Mouse (Mus musculus) heart, embryonic 14.5 days (tissue): ENCODE measurements around the gene Pold2. TPM values are rescaled to one million over a fixed set of nuclear protein-coding genes. Genes with fewer than 3 reads are reported as not detected.
A peak's percentile ranks its signal among the peaks of the same experiment; 100 is the strongest.

Experiments used
- ATAC-seq: fragments of 200-750 bp; cut with Nextera tagmentation; 2 replicates; pipeline ENCODE4 v1.8.0; 2017; ENCODE audit warnings: low read depth, moderate TSS enrichment; ENCODE audit not compliant: insufficient number of reproducible peaks, insufficient read depth, low FRiP score
- H3K27ac ChIP-seq, 2 experiments: fragments of 200-500 bp in 1 of 2; fragments of 300-500 bp in 1 of 2; sonication (generic) in 1 of 2; replicated peaks in 1 of 2; 2 replicates each; pipeline ENCODE4 v1.5.1; 2012 to 2014; ENCODE audit warnings: low read depth in 2 of 2, low read length in 2 of 2, control low read depth in 1 of 2, mild to moderate bottlenecking in 1 of 2, mixed read lengths in 1 of 2; ENCODE audit not compliant: control insufficient read depth in 1 of 2, insufficient read depth in 1 of 2
- H3K27me3 ChIP-seq: fragments of 300-500 bp; sonication (generic); 2 replicates; pipeline ENCODE4 v1.6.1; 2014; ENCODE audit warnings: mild to moderate bottlenecking, low read length, control low read depth; ENCODE audit not compliant: control insufficient read depth, insufficient read depth
- H3K36me3 ChIP-seq: fragments of 300-500 bp; sonication (generic); 2 replicates; pipeline ENCODE4 v1.6.1; 2014; ENCODE audit warnings: mild to moderate bottlenecking, control low read depth, low read length, mixed read lengths; ENCODE audit not compliant: control insufficient read depth, insufficient read depth
- H3K4me1 ChIP-seq, 2 experiments: fragments of 200-500 bp in 1 of 2; fragments of 300-500 bp in 1 of 2; sonication (generic) in 1 of 2; 2 replicates each; pipeline ENCODE4 v1.6.1; 2012 to 2014; ENCODE audit warnings: low read length in 2 of 2, control low read depth in 1 of 2, mixed read lengths in 1 of 2; ENCODE audit not compliant: control insufficient read depth in 2 of 2, insufficient read depth in 2 of 2
- H3K4me2 ChIP-seq: fragments of 300-500 bp; sonication (generic); 2 replicates; pipeline ENCODE4 v1.6.1; 2014; ENCODE audit warnings: mild to moderate bottlenecking, low read length
- H3K4me3 ChIP-seq, 2 experiments: fragments of 200-500 bp in 1 of 2; fragments of 300-500 bp in 1 of 2; sonication (generic) in 1 of 2; 2 replicates each; pipeline ENCODE4 v1.5.1; 2012 to 2014; ENCODE audit warnings: low read length in 2 of 2, mild to moderate bottlenecking in 2 of 2, control low read depth in 1 of 2, low read depth in 1 of 2, moderate library complexity in 1 of 2; ENCODE audit not compliant: control insufficient read depth in 1 of 2, insufficient read depth in 1 of 2
- H3K9ac ChIP-seq: fragments of 300-500 bp; sonication (generic); 2 replicates; pipeline ENCODE4 v1.6.1; 2014; ENCODE audit warnings: mild to moderate bottlenecking, low read length
- H3K9me3 ChIP-seq: fragments of 300-500 bp; sonication (generic); 2 replicates; pipeline ENCODE4 v1.6.1; 2016; ENCODE audit warnings: low read length, control low read depth; ENCODE audit not compliant: control insufficient read depth
- WGBS: fragments of 180-500 bp; shearing (Covaris S2); extraction: QIAGEN DNeasy Blood & Tissue Kit; methylation state at CpG from one replicate; pipeline ENCODE4 v1.1.7; 2014; 5-methylcytosine and 5-hydroxymethylcytosine counted together
- polyA plus RNA-seq: library from polyadenylated mRNA; unstranded; fragments of >200 nt; fragmentation: Nextera tagmentation; extraction: Ambion mirVana; gene quantifications from 2 replicates; pipeline ENCODE4 v1.2.1, GENCODE M21; 2014

Gene Pold2
- polyA plus RNA-seq, 1 experiment from 2014 or later = 77.0 TPM

GRCm38 (mm10) chr11:5851021-5851736 lies 26.9 kb downstream of the Pold2 start:
- peak overlapping the region; percentile 14 to 51; a peak in 3 of 4 replicates for H3K27ac ChIP-seq
- peaks cover 6% of the 10 kb centered on the region; the same call in 1 of the 2 replicates for H3K9me3 ChIP-seq
- ATAC-seq = no peak
- no peaks in the 10 kb centered on the region for H3K27me3 ChIP-seq
- H3K4me3 ChIP-seq = no peak overlapping the region
- no peak overlapping the region for H3K4me2 ChIP-seq
- H3K4me1 ChIP-seq = peaks cover 36 to 39% of the 10 kb centered on the region in 2 experiments
- 37% methylated on average over 4 of the region's 4 CpGs for WGBS
- no peaks in the 10 kb centered on the region for H3K36me3 ChIP-seq
- H3K9ac ChIP-seq = no peak overlapping the region

- H3K4me3 ChIP-seq = no peak overlapping the region
- no peak overlapping the region for H3K4me2 ChIP-seq
- H3K27me3 ChIP-seq = no peaks in the 10 kb centered on the region
- H3K36me3 ChIP-seq = no peaks in the 10 kb centered on the region
- no peak for ATAC-seq
- peaks cover 6% of the 10 kb centered on the region; the same call in 1 of the 2 replicates for H3K9me3 ChIP-seq
- 42% methylated on average over 5 of the region's 5 CpGs for WGBS
- no peak overlapping the region for H3K9ac ChIP-seq
- no peak overlapping the region for H3K27ac ChIP-seq
- peaks cover 30 to 32% of the 10 kb centered on the region in 2 experiments for H3K4me1 ChIP-seq
These were observed 27.6 kb downstream of the Pold2 start for GRCm38 (mm10) chr11:5850452-5850851.

- Histone ChIP-seq H3K27me3 (no peaks in the 10 kb centered on the region), H3K4me2 (no peak overlapping the region), H3K4me3 (no peak overlapping the region), H3K27ac (no peak overlapping the region), H3K36me3 (no peaks in the 10 kb centered on the region), H3K9ac (no peak overlapping the region), H3K9me3 (peaks cover 6% of the 10 kb centered on the region; the same call in 1 of the 2 replicates), H3K4me1 (peaks cover 30 to 31% of the 10 kb centered on the region in 2 experiments)
- no peak for ATAC-seq
- 73% methylated on average over 2 of the region's 2 CpGs for WGBS
These were observed 28.8 kb downstream of the Pold2 start for GRCm38 (mm10) chr11:5849316-5849715.

GRCm38 (mm10) chr11:5848741-5849140 lies 29.4 kb downstream of the Pold2 start:
- no peak overlapping the region for H3K4me2 ChIP-seq

GRCm38 (mm10) chr11:5846639-5847345 lies 31.3 kb downstream of the Pold2 start:
- H3K36me3 ChIP-seq = no peaks in the 10 kb centered on the region
- ATAC-seq = no peak
- H3K4me3 ChIP-seq = no peak overlapping the region
- H3K9me3 ChIP-seq = peaks cover 11% of the 10 kb centered on the region
- no peak overlapping the region for H3K4me2 ChIP-seq
- peaks cover 23 to 26% of the 10 kb centered on the region in 2 experiments for H3K4me1 ChIP-seq
- H3K9ac ChIP-seq = no peak overlapping the region
- peak overlapping the region; percentile 46 to 57 for H3K27ac ChIP-seq
- 38% methylated on average over 7 of the region's 7 CpGs for WGBS
- no peaks in the 10 kb centered on the region for H3K27me3 ChIP-seq

More at GRCm38 (mm10) chr11:5848741-5849140, 29.4 kb downstream of the Pold2 start:
- H3K4me3 ChIP-seq = no peak overlapping the region
- peaks cover 30 to 31% of the 10 kb centered on the region in 2 experiments for H3K4me1 ChIP-seq
- no peak overlapping the region for H3K9ac ChIP-seq
- H3K36me3 ChIP-seq = no peaks in the 10 kb centered on the region
- ATAC-seq = no peak
- no peak overlapping the region; a peak in 1 of 4 replicates for H3K27ac ChIP-seq
- H3K9me3 ChIP-seq = peaks cover 6% of the 10 kb centered on the region; the same call in 1 of the 2 replicates
- H3K27me3 ChIP-seq = no peaks in the 10 kb centered on the region
- WGBS = 43% methylated on average over 6 of the region's 6 CpGs

GRCm38 (mm10) chr11:5843131-5843530 lies 35.0 kb downstream of the Pold2 start:
- no peak overlapping the region for H3K4me3 ChIP-seq
- H3K27me3 ChIP-seq = no peaks in the 10 kb centered on the region
- no peak for ATAC-seq
- H3K27ac ChIP-seq = no peak overlapping the region
- H3K9me3 ChIP-seq = peaks cover 13% of the 10 kb centered on the region
- H3K36me3 ChIP-seq = no peaks in the 10 kb centered on the region
- 82% methylated on average over 3 of the region's 3 CpGs for WGBS
- no peak overlapping the region for H3K4me2 ChIP-seq
- H3K9ac ChIP-seq = no peak overlapping the region
- H3K4me1 ChIP-seq = peaks cover 0 to 8% of the 10 kb centered on the region in 2 experiments; a peak in 2 of 4 replicates

GRCm38 (mm10) chr11:5841751-5842150 lies 36.3 kb downstream of the Pold2 start:
- peaks cover 4 to 5% of the 10 kb centered on the region in 2 experiments; a peak in 2 of 4 replicates for H3K4me1 ChIP-seq
- no peak overlapping the region for H3K4me3 ChIP-seq
- peaks cover 8% of the 10 kb centered on the region for H3K9me3 ChIP-seq
- no peak overlapping the region for H3K4me2 ChIP-seq
- H3K36me3 ChIP-seq = no peaks in the 10 kb centered on the region
- ATAC-seq = no peak
- no peaks in the 10 kb centered on the region for H3K27me3 ChIP-seq
- no peak overlapping the region for H3K9ac ChIP-seq
- H3K27ac ChIP-seq = no peak overlapping the region
- 94% methylated on average over 2 of the region's 2 CpGs for WGBS
